Mouse (Mus musculus) induced T-regulatory cell, adult 2 months (primary cell): Measurements from ENCODE around the gene Adamts2.
A peak's percentile ranks its signal among the peaks of the same experiment; 100 is the strongest.

ENCODE experiments used
- DNase-seq: peaks from one replicate; pipeline ENCODE4 v3.0.0-alpha.2; 2012; ENCODE audit warnings: low read depth

The Adamts2 gene

GRCm38 (mm10) chr11:50848520-50849137 lies 246.7 kb downstream of the Adamts2 start:
- DNase-seq: no peak

GRCm38 (mm10) chr11:50849310-50849709 lies 247.4 kb downstream of the Adamts2 start:
- DNase-seq: no peak

- peak; percentile 23 for DNase-seq
Measured at GRCm38 (mm10) chr11:50850177-50850735, 248.4 kb downstream of the Adamts2 start, which contains the start of gene Grm6. Gene Grm6 (plus strand): TSS chr11:50850685.

GRCm38 (mm10) chr11:50850989-50851601 lies 249.2 kb downstream of the Adamts2 start:
- DNase-seq: peak; percentile 12
